Mouse (Mus musculus) MEL (cell line): ENCODE data around the gene Tbcb. TPM values are rescaled to one million over a fixed set of nuclear protein-coding genes. Genes with fewer than 3 reads are reported as not detected.

Experiments used
- DNase-seq: peaks from one replicate; pipeline ENCODE4 v3.0.0; 2011; ENCODE audit warnings: low read depth, low spot score
- H3K27ac ChIP-seq: 2 replicates; pipeline ENCODE4 v1.5.1; 2012; ENCODE audit warnings: low read depth, mild to moderate bottlenecking, control low read depth, low read length, moderate library complexity; ENCODE audit not compliant: control insufficient read depth
- H3K27me3 ChIP-seq, 2 experiments: fragments of 150-350 bp in 1 of 2; sonication (generic) in 1 of 2; 2 replicates each; pipeline ENCODE4 v1.6.1; 2012; ENCODE audit warnings: low read length in 2 of 2, mild to moderate bottlenecking in 2 of 2, improper control_type of control experiment in 1 of 2, moderate library complexity in 1 of 2; ENCODE audit not compliant: insufficient read depth in 2 of 2, control insufficient read depth in 1 of 2
- H3K36me3 ChIP-seq, 2 experiments: 2 replicates each; pipeline ENCODE4 v1.6.1; 2012 to 2014; ENCODE audit warnings: low read length in 2 of 2, improper control_type of control experiment in 1 of 2, inconsistent platforms in 1 of 2, mild to moderate bottlenecking in 1 of 2; ENCODE audit not compliant: insufficient read depth in 2 of 2, control insufficient read depth in 1 of 2
- H3K4me1 ChIP-seq, 2 experiments: fragments of 150-350 bp in 1 of 2; sonication (generic) in 1 of 2; 2 replicates each; pipeline ENCODE4 v1.6.1; 2012; ENCODE audit warnings: low read length in 2 of 2, improper control_type of control experiment in 1 of 2, mild to moderate bottlenecking in 1 of 2; ENCODE audit not compliant: insufficient read depth in 2 of 2, control insufficient read depth in 1 of 2
- H3K4me3 ChIP-seq, 2 experiments: fragments of 150-350 bp in 1 of 2; sonication (generic) in 1 of 2; 2 replicates each; pipeline ENCODE4 v1.5.1; 2012; ENCODE audit warnings: low read depth in 2 of 2, low read length in 2 of 2, mild to moderate bottlenecking in 2 of 2, moderate library complexity in 2 of 2, control low read depth in 1 of 2, improper control_type of control experiment in 1 of 2; ENCODE audit not compliant: control insufficient read depth in 1 of 2, insufficient read depth in 1 of 2
- H3K79me2 ChIP-seq: 2 replicates; pipeline ENCODE4 v1.6.1; 2012; ENCODE audit warnings: mild to moderate bottlenecking, low read length, moderate library complexity; ENCODE audit not compliant: control insufficient read depth, poor library complexity, insufficient read depth
- H3K9ac ChIP-seq: 2 replicates; pipeline ENCODE4 v1.6.1; 2012; ENCODE audit warnings: low read depth, mild to moderate bottlenecking, control low read depth, low read length, moderate library complexity; ENCODE audit not compliant: control insufficient read depth, poor library complexity, severe bottlenecking
- H3K9me3 ChIP-seq: fragments of 150-350 bp; sonication (generic); replicated peaks from 2 replicates; pipeline ENCODE4 v1.6.1; 2012; ENCODE audit warnings: mild to moderate bottlenecking, low read length, improper control_type of control experiment, moderate library complexity; ENCODE audit not compliant: insufficient read depth
- CHD1 ChIP-seq: IDR thresholded peaks from 2 replicates; pipeline ENCODE4 v1.6.1; 2012; ENCODE audit warnings: low read depth, mild to moderate bottlenecking, inconsistent platforms, low read length, improper control_type of control experiment
- GABPA ChIP-seq: IDR thresholded peaks from 2 replicates; pipeline ENCODE4 v1.6.1; 2012; ENCODE audit warnings: low read depth, mild to moderate bottlenecking, inconsistent platforms, low read length, improper control_type of control experiment, moderate library complexity
- KAT2A ChIP-seq: conservative IDR thresholded peaks from 2 replicates; pipeline ENCODE4 v1.6.1; 2012; ENCODE audit warnings: low read depth, low read length, improper control_type of control experiment, inconsistent platforms
- MAFK ChIP-seq: IDR thresholded peaks from 2 replicates; pipeline ENCODE4 v1.6.1; 2011; ENCODE audit warnings: low read depth, mild to moderate bottlenecking, low read length, improper control_type of control experiment, borderline replicate concordance
- MAX ChIP-seq: IDR thresholded peaks from 2 replicates; pipeline ENCODE4 v1.6.1; 2011; ENCODE audit warnings: low read length, improper control_type of control experiment
- MAZ ChIP-seq: IDR thresholded peaks from 2 replicates; pipeline ENCODE4 v1.6.1; 2012; ENCODE audit warnings: low read depth, mild to moderate bottlenecking, inconsistent platforms, low read length, improper control_type of control experiment
- MYB ChIP-seq: IDR thresholded peaks from 2 replicates; pipeline ENCODE4 v1.6.1; 2011; ENCODE audit warnings: mild to moderate bottlenecking, low read depth, low read length, improper control_type of control experiment
- POLR2A ChIP-seq, 2 experiments: IDR thresholded peaks; 2 replicates each; pipeline ENCODE4 v1.6.1; 2011 to 2012; ENCODE audit warnings: low read length in 2 of 2, mild to moderate bottlenecking in 2 of 2, control low read depth in 1 of 2, improper control_type of control experiment in 1 of 2, low read depth in 1 of 2, moderate library complexity in 1 of 2; ENCODE audit not compliant: control insufficient read depth in 1 of 2, insufficient read depth in 1 of 2, poor library complexity in 1 of 2
- RAD21 ChIP-seq: IDR thresholded peaks from 2 replicates; pipeline ENCODE4 v1.6.1; 2011; ENCODE audit warnings: mild to moderate bottlenecking, low read depth, low read length, improper control_type of control experiment
- RCOR1 ChIP-seq: IDR thresholded peaks from 2 replicates; pipeline ENCODE4 v1.6.1; 2012; ENCODE audit warnings: low read depth, mild to moderate bottlenecking, inconsistent platforms, low read length, improper control_type of control experiment
- SIN3A ChIP-seq: IDR thresholded peaks from 2 replicates; pipeline ENCODE4 v1.6.1; 2012; ENCODE audit warnings: low read length, improper control_type of control experiment, inconsistent platforms
- SMC3 ChIP-seq: IDR thresholded peaks from 2 replicates; pipeline ENCODE4 v1.6.1; 2011; ENCODE audit warnings: low read depth, low read length, improper control_type of control experiment
- UBTF ChIP-seq: IDR thresholded peaks from 2 replicates; pipeline ENCODE4 v1.6.1; 2012; ENCODE audit warnings: low read depth, mild to moderate bottlenecking, inconsistent platforms, low read length, improper control_type of control experiment, moderate library complexity, borderline replicate concordance; ENCODE audit not compliant: insufficient read depth
- USF2 ChIP-seq, 2 experiments: IDR thresholded peaks; 2 replicates each; pipeline ENCODE4 v1.6.1; 2011 to 2012; ENCODE audit warnings: improper control_type of control experiment in 2 of 2, low read length in 2 of 2, borderline replicate concordance in 1 of 2, inconsistent platforms in 1 of 2, low read depth in 1 of 2, mild to moderate bottlenecking in 1 of 2; ENCODE audit not compliant: insufficient read depth in 1 of 2
- ZMIZ1 ChIP-seq: IDR thresholded peaks from 2 replicates; pipeline ENCODE4 v1.6.1; 2012; ENCODE audit warnings: low read depth, mild to moderate bottlenecking, inconsistent platforms, low read length, improper control_type of control experiment, moderate library complexity
- ZNF384 ChIP-seq: IDR thresholded peaks from 2 replicates; pipeline ENCODE4 v1.6.1; 2012; ENCODE audit warnings: low read depth, mild to moderate bottlenecking, inconsistent platforms, low read length, improper control_type of control experiment
- polyA plus RNA-seq, 2 experiments: library from polyadenylated mRNA; stranded (reverse) in 1 of 2; unstranded in 1 of 2; fragments of >175 nt in 1 of 2; fragments of >200 nt in 1 of 2; gene quantifications; 2 replicates each; pipeline versions ENCODE4 v1.2.1 to v1.2.4; 2012; ENCODE audit warnings: low replicate concordance in 2 of 2, low read depth in 1 of 2; ENCODE audit not compliant: insufficient read length in 2 of 2, insufficient read depth in 1 of 2, missing spikeins in 1 of 2
- total RNA-seq: library from RNA; depleted of rRNA; stranded (reverse); fragments of 300-350 nt; gene quantifications from 2 replicates; pipeline ENCODE4 v1.2.3, GENCODE M21; 2012

Tbcb gene
- total and polyA plus RNA-seq, 3 experiments, result 54.8 to 72.6 TPM; not detected in 1

- TF ChIP-seq MAFK (no peak), ZNF384 (no peak), KAT2A (no peak), USF2 (IDR thresholded peaks at IDR 0.05; ENCODE audit: borderline replicate concordance in 1 of 2, insufficient read depth in 1 of 2, low read depth in 1 of 2, low read length in 2 of 2) (no peak), UBTF (no peak), SMC3 (no peak), SIN3A (no peak), RCOR1 (no peak), ZMIZ1 (no peak)
- Histone ChIP-seq H3K36me3 (no peaks in the 10 kb centered on the region), H3K79me2 (peaks cover 7% of the 10 kb centered on the region), H3K9me3 (no peaks in the 10 kb centered on the region), H3K27me3 (no peaks in the 10 kb centered on the region), H3K9ac (peak overlapping the region; percentile 82), H3K4me3 (peak overlapping the region; percentile 74 to 81), H3K4me1 (peaks cover 0 to 9% of the 10 kb centered on the region in 2 experiments; a peak in 1 of 4 replicates), H3K27ac (0 out of 2 replicates have a peak overlapping the region, but pooled peaks have one; percentile 37)
- DNase-seq, result no peak
Observed at GRCm38 (mm10) chr7:30231328-30231668, 774 bp downstream of the Tbcb start.

GRCm38 (mm10) chr7:30224206-30224605 lies 7.9 kb downstream of the Tbcb start:
- no peak for DNase-seq
- H3K9me3 ChIP-seq, result no peaks in the 10 kb centered on the region
- no peak overlapping the region for H3K9ac ChIP-seq
- H3K79me2 ChIP-seq, result no peaks in the 10 kb centered on the region
- no peak for TF ChIP-seq RCOR1
- TF ChIP-seq RAD21, result no peak
- TF ChIP-seq MAZ, result no peak
- TF ChIP-seq, all 39 proteins: peak for 0
- Histone ChIP-seq H3K27me3 (no peaks in the 10 kb centered on the region), H3K36me3 (peaks cover 0 to 2% of the 10 kb centered on the region in 2 experiments; a peak in 1 of 4 replicates), H3K27ac (no peak overlapping the region), H3K4me1 (no peaks in the 10 kb centered on the region), H3K4me3 (no peak overlapping the region)

- no peak overlapping the region for H3K4me3 ChIP-seq
Observed at GRCm38 (mm10) chr7:30222205-30222604, 9.9 kb downstream of the Tbcb start.

More at GRCm38 (mm10) chr7:30222205-30222604, 9.9 kb downstream of the Tbcb start:
- H3K27ac ChIP-seq, result no peak overlapping the region
- peaks cover 0 to 2% of the 10 kb centered on the region in 2 experiments; a peak in 1 of 4 replicates for H3K36me3 ChIP-seq
- H3K27me3 ChIP-seq, result no peaks in the 10 kb centered on the region
- H3K79me2 ChIP-seq, result no peaks in the 10 kb centered on the region
- no peaks in the 10 kb centered on the region for H3K4me1 ChIP-seq
- TF ChIP-seq ZNF384, result no peak
- no peak for TF ChIP-seq POLR2A (IDR thresholded peaks at IDR 0.05; ENCODE audit: control insufficient read depth in 1 of 2, insufficient read depth in 1 of 2, low read depth in 1 of 2, low read length in 2 of 2, poor library complexity in 1 of 2)
- TF ChIP-seq SMC3, result no peak
- no peak for TF ChIP-seq MAX
- TF ChIP-seq MYB, result no peak
- no peak for TF ChIP-seq CHD1
- TF ChIP-seq GABPA, result no peak
- no peak for DNase-seq
- H3K9me3 ChIP-seq, result no peaks in the 10 kb centered on the region
- H3K9ac ChIP-seq, result no peak overlapping the region
